ENCODE assay signal across 10 mouse cellular contexts in genomic region chr1:156203961-156204655, GRCm38 (mm10). TPM values are rescaled to one million over a fixed set of nuclear protein-coding genes. Genes with fewer than 3 reads are reported as not detected.
DNase-seq lines count a peak whose midpoint lies in the region; ATAC-seq and TF ChIP-seq lines count a peak whose summit lies in the region.
"Had no signal": no experiment of that assay in that cellular context is flagged by ENCODE, and none has a peak within 500 bp of the region (broad histone marks: within the 10 kb centered on the region; RNA-seq: fewer than 3 reads in every experiment).

No protein-coding gene starts in this region.

- no peak for TF ChIP-seq CTCF in heart, postnatal 0 days (IDR thresholded peaks at IDR 0.05; ENCODE audit: low read depth)

- 0 out of 2 replicates have a peak, but pooled peaks have one; percentile 24 for ATAC-seq in heart, postnatal 0 days (ENCODE audit: insufficient read depth, low read depth)
- ATAC-seq in embryonic facial prominence, embryonic 12.5 days (ENCODE audit: insufficient number of reproducible peaks, insufficient read depth, low FRiP score, low TSS enrichment): no peak
- ATAC-seq in intestine, embryonic 14.5 days (replicated peaks; ENCODE audit: low FRiP score, low TSS enrichment, low read depth): 0 out of 2 replicates have a peak, but pooled peaks have one; percentile 26
- peak; percentile 73; the same call in 1 of the 2 replicates for ATAC-seq in midbrain, embryonic 16.5 days
- ATAC-seq in megakaryocyte-erythroid progenitor cell, adult 5-6 weeks (replicated peaks; ENCODE audit: low FRiP score, low TSS enrichment, poor library complexity, severe bottlenecking): no peak

- no peak overlapping the region for H3K27ac ChIP-seq in heart, postnatal 0 days (ENCODE audit: low read depth)
- no peak overlapping the region for H3K27ac ChIP-seq in embryonic facial prominence, embryonic 12.5 days
- H3K27ac ChIP-seq in intestine, embryonic 14.5 days (ENCODE audit: low read depth): peak overlapping the region; percentile 40
- no peak overlapping the region; the same call in 1 of the 2 replicates for H3K27ac ChIP-seq in midbrain, embryonic 16.5 days (ENCODE audit: low read length)

- H3K9ac ChIP-seq in heart, postnatal 0 days (replicated peaks; ENCODE audit: low read depth, low read length): peak overlapping the region; percentile 38
- H3K9ac ChIP-seq in embryonic facial prominence, embryonic 12.5 days: peak overlapping the region; percentile 44; the same call in 1 of the 2 replicates
- H3K9ac ChIP-seq in intestine, embryonic 14.5 days (ENCODE audit: low read length): peak overlapping the region; percentile 42
- H3K9ac ChIP-seq in midbrain, embryonic 16.5 days (ENCODE audit: low read depth, low read length): peak overlapping the region; percentile 74

- 8% methylated on average over 18 of the region's 18 CpGs for WGBS in heart, postnatal 0 days
- 4% methylated on average over 18 of the region's 18 CpGs for WGBS in embryonic facial prominence, embryonic 12.5 days
- WGBS in intestine, embryonic 14.5 days: 5% methylated on average over 18 of the region's 18 CpGs
- WGBS in midbrain, embryonic 16.5 days: 3% methylated on average over 18 of the region's 18 CpGs

- no peaks in the 10 kb centered on the region for H3K9me3 ChIP-seq in heart, postnatal 0 days (replicated peaks; ENCODE audit: control insufficient read depth, low read length)
- no peaks in the 10 kb centered on the region for H3K9me3 ChIP-seq in embryonic facial prominence, embryonic 12.5 days
- H3K9me3 ChIP-seq in intestine, embryonic 14.5 days (ENCODE audit: control insufficient read depth, low read length): no peaks in the 10 kb centered on the region
- H3K9me3 ChIP-seq in midbrain, embryonic 16.5 days (replicated peaks; ENCODE audit: control insufficient read depth, low read length, poor library complexity, severe bottlenecking): no peaks in the 10 kb centered on the region

- H3K4me2 ChIP-seq in heart, postnatal 0 days (ENCODE audit: low read depth, low read length): peak overlapping the region; percentile 83
- peak overlapping the region; percentile 63 for H3K4me2 ChIP-seq in embryonic facial prominence, embryonic 12.5 days (replicated peaks)
- H3K4me2 ChIP-seq in intestine, embryonic 14.5 days (ENCODE audit: low read length): peak overlapping the region; percentile 71
- peak overlapping the region; percentile 94 for H3K4me2 ChIP-seq in midbrain, embryonic 16.5 days (ENCODE audit: low read length)

- H3K4me1 ChIP-seq in heart, postnatal 0 days (ENCODE audit: control insufficient read depth, insufficient read depth): no peaks in the 10 kb centered on the region
- H3K4me1 ChIP-seq in embryonic facial prominence, embryonic 12.5 days: peaks cover 13% of the 10 kb centered on the region
- peaks cover 8% of the 10 kb centered on the region; the same call in 1 of the 2 replicates for H3K4me1 ChIP-seq in intestine, embryonic 14.5 days (replicated peaks; ENCODE audit: control insufficient read depth, insufficient read depth, low read length)
- H3K4me1 ChIP-seq in midbrain, embryonic 16.5 days (ENCODE audit: control insufficient read depth, insufficient read depth, low read length): peaks cover 9% of the 10 kb centered on the region

- TF ChIP-seq EP300 in heart, postnatal 0 days (IDR thresholded peaks at IDR 0.05; ENCODE audit: low read depth): no peak

- peaks cover 49% of the 10 kb centered on the region for H3K27me3 ChIP-seq in heart, postnatal 0 days (ENCODE audit: control insufficient read depth, insufficient read depth, low read length)
- peaks cover 56% of the 10 kb centered on the region for H3K27me3 ChIP-seq in embryonic facial prominence, embryonic 12.5 days
- peaks cover 55% of the 10 kb centered on the region for H3K27me3 ChIP-seq in intestine, embryonic 14.5 days (replicated peaks; ENCODE audit: control insufficient read depth, insufficient read depth, low read length)
- H3K27me3 ChIP-seq in midbrain, embryonic 16.5 days (ENCODE audit: control insufficient read depth, insufficient read depth, low read depth, low read length): no peaks in the 10 kb centered on the region; the same call in 1 of the 2 replicates
- H3K27me3 ChIP-seq: CH12.LX had no signal

- DNase-seq in heart, postnatal 0 days (ENCODE audit: low spot score): no peak
- DNase-seq in heart, adult 18-20 months: no peak
- peak; percentile 59 for DNase-seq in intestine, embryonic 14.5 days (ENCODE audit: low spot score)
- DNase-seq in left cerebral cortex, adult 18-20 months (ENCODE audit: low spot score in 2 of 2): no peak
- no peak for DNase-seq in urinary bladder, postnatal 14 days (ENCODE audit: low spot score)
- DNase-seq: lung, postnatal 14 days had no signal

- H3K36me3 ChIP-seq in heart, postnatal 0 days (replicated peaks; ENCODE audit: control insufficient read depth, insufficient read depth, low read length): no peaks in the 10 kb centered on the region
- H3K36me3 ChIP-seq in embryonic facial prominence, embryonic 12.5 days: no peaks in the 10 kb centered on the region
- no peaks in the 10 kb centered on the region for H3K36me3 ChIP-seq in intestine, embryonic 14.5 days (ENCODE audit: control insufficient read depth, insufficient read depth, low read length)
- no peaks in the 10 kb centered on the region for H3K36me3 ChIP-seq in midbrain, embryonic 16.5 days (ENCODE audit: control insufficient read depth, insufficient read depth, low read length)

- peak overlapping the region; percentile 55 for H3K4me3 ChIP-seq in heart, postnatal 0 days (ENCODE audit: low read depth, low read length)
- peak overlapping the region; percentile 41 for H3K4me3 ChIP-seq in embryonic facial prominence, embryonic 12.5 days
- peak overlapping the region; percentile 40 for H3K4me3 ChIP-seq in intestine, embryonic 14.5 days (ENCODE audit: low read depth, low read length)
- H3K4me3 ChIP-seq in midbrain, embryonic 16.5 days (ENCODE audit: low read depth, low read length): peak overlapping the region; percentile 51

RNA-seq across cellular contexts. Expression of gene Fam163a, which starts 0.7 kb away (rescaled TPM):
- total RNA-seq in heart, postnatal 0 days (2014; rRNA removed; ENCODE audit: low replicate concordance): 1.8 and 2.8 TPM in 2 replicates
- 1.0 and 1.6 TPM in 2 replicates for polyA plus RNA-seq in heart, postnatal 0 days (2015; fragmentation: Nextera tagmentation; extraction: Ambion mirVana)
- under 1 TPM in 1 of 2 experiments, not detected in 1; 0.07 TPM for total RNA-seq in heart, adult 18-20 months (2021)
- 1.3 and 1.8 TPM in 2 replicates for polyA plus RNA-seq in embryonic facial prominence, embryonic 12.5 days (2016; fragmentation: Nextera tagmentation; extraction: Ambion mirVana)
- polyA plus RNA-seq in intestine, embryonic 14.5 days (2014; fragmentation: Nextera tagmentation; extraction: Ambion mirVana): 7.8 and 9.8 TPM in 2 replicates
- 5.7 and 5.9 TPM in 2 replicates for polyA plus RNA-seq in midbrain, embryonic 16.5 days (2015; fragmentation: Nextera tagmentation; extraction: Ambion mirVana)
- not detected in 2 replicates for total RNA-seq in megakaryocyte-erythroid progenitor cell, adult 5-6 weeks (2014; fragmentation: Nextera tagmentation)
- total RNA-seq in megakaryocyte-erythroid progenitor cell, adult 5-6 weeks (2017): 0.30 TPM in 1 of 2 replicates, not detected in the other
- total RNA-seq in left cerebral cortex, adult 18-20 months (2021): 1 to 10 TPM; 5.7 to 7.7 TPM
- total RNA-seq: CH12.LX had no signal

Comparison
In these comparisons a context has a peak if more than half of its experiments do, and no peak if none do; other contexts are left out.
1. ATAC-seq: peak in heart, postnatal 0 days (single experiment), intestine, embryonic 14.5 days (single experiment) and midbrain, embryonic 16.5 days (single experiment); none in embryonic facial prominence, embryonic 12.5 days (single experiment) and megakaryocyte-erythroid progenitor cell, adult 5-6 weeks (single experiment).
2. Peak in every context shown above with its lines, with median percentiles within 50 percentile points of each other: H3K4me2 ChIP-seq, H3K4me3 ChIP-seq and H3K9ac ChIP-seq.